Mouse (Mus musculus) spleen, postnatal 14 days (tissue): ENCODE data around the gene Sco2.
A peak's percentile ranks its signal among the peaks of the same experiment; 100 is the strongest.

Experiments
- DNase-seq, 2 experiments: peaks; one replicate each; pipeline ENCODE4 v3.0.0; 2021 to 2022; ENCODE audit warnings: low spot score in 2 of 2

The Sco2 gene

DNA sequence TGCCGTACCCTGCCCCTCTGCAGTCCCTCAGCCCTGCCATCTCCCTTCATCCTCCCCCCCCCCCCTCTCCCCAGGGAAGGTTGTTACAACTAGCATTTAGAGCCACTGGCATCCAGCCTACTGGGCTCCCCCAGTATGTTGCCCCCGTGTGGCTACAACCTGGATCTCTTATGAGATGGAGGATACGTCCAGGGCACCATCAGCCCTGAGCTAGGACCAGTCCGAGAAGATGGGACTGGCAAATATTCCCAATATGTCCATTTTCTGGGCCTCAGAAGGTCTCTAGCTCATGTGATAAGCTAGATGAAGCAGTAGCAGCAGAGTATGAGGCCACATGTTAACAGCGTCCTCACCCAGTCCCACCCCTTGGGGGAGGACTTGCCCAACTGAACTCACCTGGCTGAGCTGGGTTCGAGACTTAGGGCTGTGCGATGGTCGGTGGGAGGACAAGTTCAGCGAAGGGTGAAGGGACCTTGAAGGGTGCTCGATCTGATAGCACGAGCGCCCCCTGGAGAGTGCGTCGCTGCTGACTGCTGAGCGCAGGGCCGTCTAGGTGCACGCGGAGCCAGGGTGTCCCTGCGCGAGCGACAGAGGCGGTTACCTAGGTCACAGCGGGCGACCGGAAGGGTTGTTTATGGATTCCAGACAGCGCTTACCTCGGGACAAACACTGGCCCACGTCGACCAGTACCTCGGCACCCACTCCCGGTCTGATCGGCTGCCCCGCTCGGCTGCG lies 452 bp downstream of the Sco2 start:
- peak; percentile 77 to 87 for DNase-seq

DNA sequence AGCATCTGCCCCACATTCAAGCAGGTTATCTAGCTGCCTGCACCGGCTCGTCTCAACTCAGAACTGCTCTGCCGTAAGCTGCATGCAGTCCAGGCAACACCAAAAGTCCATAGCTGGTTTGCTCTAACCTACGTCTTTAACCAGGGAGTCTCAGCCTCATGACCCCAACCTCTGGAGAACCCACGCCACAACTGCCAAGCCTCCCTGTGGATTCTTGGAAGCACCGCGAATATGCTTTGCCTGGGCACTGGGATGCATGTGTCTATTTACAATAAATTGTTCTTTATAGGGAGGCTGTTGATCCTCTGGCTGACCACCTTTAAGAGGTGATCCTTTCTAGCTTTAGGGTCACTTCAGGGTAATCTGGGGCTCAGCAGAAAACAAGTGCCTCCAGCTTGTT lies 1.1 kb downstream of the Sco2 start:
- no peak for DNase-seq

DNA sequence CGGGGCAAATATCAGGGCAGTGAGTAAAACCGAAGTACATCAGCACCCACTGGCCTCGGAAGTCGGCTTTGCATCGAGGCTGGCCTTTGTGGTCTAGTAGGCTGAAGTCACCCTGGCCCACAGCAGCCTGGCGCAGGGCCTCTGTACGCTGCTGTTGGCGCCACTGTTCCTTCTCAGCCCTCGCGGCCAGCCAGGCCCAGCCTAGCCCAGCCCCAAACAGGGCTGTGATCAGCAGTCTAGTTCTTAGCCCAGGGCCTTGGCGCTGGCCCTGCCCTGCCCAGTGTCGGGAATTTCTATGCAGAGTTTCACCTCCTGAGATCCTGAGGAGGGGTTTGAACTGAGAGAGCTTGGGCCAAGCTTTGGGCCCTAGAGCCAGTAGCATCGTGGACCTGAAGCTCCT lies 1.6 kb downstream of the Sco2 start:
- no peak for DNase-seq

DNA sequence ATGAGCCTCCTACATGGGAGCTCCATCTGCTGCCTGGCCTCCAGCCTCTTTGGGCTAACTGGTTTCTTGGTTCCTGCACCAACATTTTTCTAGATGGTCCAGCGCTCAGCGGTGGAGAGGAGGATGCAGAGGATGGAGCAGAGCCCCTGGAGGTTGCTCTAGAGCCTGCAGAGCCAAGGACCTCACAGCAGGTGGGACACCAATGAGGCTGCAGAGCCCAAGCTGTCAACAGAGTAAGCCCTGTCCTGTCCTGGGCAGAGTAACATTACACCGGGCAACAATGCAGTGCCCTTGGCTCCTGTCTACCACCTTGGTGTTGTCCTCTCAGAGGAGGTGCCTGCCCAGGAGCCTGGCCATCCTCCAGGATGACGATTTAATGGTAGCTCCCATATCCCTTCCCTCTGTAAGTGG lies 8.5 kb downstream of the Sco2 start:
- DNase-seq: no peak

DNA sequence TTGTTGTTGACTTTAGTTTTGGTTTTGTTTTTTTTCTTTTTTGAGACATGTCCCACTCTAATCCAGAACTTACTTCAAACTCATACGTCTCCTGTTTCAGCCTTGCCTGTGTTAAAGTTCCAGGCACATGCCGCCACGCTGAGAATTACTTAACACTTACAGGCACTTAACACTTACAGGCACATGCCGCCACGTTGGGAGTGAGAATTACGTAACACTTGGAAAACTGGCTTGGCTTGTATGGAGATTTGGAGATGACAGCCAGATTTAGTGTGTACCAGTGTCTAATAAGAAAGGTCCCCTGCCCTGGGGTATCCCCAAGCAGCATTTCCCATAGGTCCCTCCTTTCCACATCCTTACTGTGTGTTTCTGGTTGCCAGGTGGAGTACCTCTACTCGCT lies 10.6 kb downstream of the Sco2 start:
- DNase-seq: no peak

DNA sequence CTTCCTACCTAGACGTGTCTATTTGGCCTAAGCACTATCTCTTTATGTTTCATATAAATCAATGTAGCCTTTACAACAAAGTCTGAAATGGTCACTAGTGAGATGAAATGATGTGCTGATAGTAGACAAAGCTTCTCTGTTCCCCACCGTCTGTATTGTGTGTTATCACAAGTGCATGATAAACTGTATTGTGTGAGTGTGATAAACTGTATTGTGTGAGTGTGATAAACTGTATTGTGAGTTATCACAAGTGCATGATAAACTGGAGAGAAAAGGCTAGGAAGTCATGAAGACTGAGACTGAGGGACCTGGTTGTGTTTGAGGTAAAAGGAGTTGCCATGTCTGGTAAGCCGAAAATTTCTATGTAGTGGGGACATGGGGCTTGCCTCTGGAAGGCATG lies 14.9 kb downstream of the Sco2 start:
- no peak for DNase-seq

DNA sequence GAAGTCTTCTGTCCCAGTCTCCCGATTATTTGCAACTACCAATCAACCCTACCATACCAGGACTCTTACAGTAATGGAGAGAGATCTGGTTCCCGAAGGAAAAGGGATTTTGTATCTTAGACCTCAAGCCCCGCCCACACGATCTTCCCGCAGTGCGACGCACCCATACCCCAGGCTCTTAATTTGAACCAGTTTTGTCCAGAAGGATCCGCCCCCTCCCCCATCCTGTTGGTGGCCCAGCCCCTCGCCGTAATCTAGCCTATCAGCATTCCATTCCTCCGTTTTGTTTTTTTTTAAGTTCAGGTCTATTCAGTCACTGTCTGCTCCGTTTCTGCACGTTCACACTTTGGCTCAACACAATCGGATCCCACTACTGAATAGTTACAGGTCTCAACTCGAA lies 17.3 kb downstream of the Sco2 start:
- peak; percentile 45 to 59 for DNase-seq

DNA sequence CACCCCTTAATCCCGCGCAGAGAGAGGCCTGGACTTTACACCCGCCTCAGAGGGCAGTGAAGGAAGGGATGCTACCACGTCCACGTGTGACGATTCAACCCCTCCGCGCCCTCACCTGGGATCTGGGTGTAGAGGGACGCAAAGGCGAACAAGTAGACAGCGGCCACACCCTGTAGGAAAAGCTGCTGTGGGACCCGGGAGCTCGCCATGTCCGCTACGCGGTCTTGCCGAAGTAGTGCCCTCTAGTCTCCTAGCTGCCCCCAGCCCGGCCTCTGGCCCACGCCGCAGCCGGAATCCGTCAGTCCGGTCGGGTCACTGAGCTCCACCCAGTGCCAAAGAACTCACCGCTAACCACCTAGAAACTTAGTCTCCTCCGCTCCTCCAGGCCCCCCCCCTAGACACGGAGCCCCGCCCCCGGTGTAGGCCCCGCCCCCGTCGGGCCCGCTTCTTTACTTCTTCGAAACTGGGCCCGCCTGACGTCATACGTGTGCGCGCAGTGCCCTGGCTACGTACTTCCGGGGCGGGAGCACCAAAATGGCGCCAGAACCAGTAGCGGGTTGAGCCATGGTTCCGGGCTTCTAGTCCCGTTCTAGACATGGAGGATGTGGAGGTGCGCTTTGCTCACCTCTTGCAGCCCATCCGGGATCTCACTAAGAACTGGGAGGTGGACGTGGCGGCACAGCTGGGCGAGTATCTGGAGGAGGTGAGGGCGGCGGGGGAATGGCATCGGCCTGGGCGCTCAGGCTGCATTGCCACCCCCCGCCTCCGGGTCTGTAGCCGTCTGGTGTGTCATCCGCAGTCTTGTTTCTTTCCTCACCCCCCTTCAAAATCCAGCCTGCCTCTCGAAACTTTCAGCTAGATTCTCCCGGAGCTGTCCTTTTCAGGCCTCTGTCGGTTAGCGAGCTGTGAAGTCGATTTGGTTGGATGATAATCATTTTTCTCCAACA lies 18.1 kb downstream of the Sco2 start, which contains the start of the genes Lmf2 and Ncaph2:
Gene Lmf2 (minus strand): TSS at position 419 of the 947 bp plus-strand sequence.
Gene Ncaph2 (plus strand): TSS at position 479 of the 947 bp plus-strand sequence.
- DNase-seq: peak; percentile 90 to 96

DNA sequence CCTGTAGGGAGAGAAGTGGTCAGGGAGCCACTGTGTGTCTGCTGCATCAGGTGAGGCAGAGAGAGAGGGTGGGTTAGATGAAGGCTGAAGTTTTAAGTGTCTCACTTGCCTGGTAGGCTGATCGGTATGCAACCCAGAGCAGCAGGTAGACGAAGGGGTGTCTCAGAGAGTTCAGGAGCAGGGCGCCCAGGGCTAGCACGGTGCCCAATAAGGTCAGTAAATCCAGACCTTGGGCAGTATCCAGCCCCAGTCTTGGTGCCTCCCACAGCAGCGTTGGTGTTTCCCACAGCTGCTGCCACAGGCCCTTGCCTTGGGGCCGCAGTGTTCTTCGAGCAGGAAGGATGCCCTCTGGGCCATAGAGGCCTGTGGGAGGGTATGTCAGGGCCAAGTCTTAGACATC lies 19.2 kb downstream of the Sco2 start:
- DNase-seq: no peak

DNA sequence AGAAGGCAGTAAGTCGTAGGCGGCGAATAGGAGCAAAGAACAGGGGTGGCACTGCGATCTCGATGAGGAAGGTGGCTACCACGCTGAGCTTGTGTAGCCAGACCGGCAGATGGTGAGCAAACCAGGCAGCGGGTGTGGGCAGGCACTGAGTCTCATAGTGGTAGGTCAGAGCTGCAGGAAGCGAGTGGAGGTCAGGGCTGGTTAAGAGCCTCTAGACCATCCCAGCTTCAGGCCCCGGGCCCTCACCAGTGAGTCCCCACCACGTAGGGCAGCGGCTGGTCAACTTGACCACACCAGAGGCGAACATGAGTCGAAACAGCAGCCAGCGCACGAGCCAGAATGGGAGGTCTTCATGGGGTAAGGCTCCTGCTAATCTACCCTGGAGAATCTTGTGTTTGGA lies 19.8 kb downstream of the Sco2 start:
- DNase-seq: no peak

DNA sequence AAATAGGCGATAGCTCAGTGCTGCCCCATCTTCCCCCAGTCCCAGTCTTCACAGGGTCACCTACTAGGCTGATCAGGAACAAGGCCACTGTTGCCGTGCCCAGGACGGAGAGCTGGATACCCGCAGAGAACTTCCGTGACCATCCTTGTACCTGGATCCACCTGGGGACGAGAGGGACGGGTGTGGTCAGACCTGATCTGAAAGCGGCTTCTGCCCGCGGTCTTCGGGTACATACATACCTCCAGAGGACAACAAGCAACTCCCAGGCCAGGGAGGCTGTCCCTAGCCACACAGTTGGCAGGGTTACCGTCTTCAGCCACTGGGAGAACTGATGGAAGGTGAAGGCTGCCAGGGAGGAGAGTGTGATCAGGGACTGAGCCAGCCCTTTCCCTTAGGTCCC lies 20.9 kb downstream of the Sco2 start:
- DNase-seq: no peak

DNA sequence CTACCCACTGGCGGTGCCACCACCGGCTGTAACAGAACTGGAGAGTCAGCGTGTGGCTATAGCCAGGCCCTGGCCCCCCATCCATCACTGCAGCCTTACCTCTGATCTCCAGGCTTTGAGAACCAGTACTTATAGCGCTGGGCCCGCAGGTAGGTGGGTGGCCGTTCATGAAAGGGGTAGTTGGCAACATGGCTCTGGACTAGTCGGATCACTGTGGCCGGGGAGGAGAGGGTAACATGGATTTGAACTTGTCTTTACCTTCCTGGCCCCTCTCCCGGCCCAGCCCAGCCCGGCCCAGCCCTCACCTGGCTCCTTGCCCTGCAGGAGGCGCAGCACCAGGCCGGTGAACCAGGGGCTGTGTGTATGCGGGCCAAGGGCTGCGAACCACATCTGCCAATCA lies 21.6 kb downstream of the Sco2 start:
- DNase-seq: no peak

DNA sequence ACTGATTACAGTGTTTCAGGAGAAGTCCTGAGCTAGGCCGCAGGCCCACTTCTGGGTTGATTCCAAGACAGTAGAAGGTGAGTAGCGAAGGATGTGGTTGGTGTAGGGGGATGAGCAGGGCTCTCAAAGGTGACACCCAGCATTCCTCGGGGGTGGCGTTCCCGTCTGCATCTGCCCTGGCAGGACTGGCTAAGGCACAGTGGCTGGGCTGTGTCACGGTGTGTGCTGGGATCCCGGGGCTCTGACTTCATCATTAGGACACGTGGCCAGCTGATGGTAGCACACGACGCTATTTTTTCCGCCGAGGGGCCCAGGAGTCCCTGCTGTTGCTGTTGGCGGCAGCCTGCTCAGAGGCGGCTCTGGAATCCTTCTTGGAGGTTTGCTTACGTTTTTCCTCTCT lies 22.3 kb downstream of the Sco2 start:
- DNase-seq: no peak

DNA sequence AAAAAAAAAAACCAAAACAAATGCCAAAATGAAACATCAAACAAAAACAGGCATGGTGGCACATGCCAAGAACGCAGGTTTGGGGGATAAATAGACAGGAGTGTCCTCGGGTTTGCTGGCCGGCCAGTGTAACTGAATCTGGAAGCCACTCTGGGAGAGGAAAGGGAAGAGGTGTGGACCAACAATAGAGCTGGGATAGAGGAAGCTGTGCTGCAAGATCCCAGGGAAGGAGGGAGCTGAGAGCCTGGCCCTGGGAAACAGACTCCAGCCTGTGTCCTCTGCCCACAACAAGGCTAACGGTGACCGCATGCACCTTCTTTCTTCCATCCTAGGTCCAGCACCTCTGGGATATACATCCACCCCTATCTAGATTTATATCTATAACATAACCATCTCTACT lies 23.2 kb downstream of the Sco2 start:
- DNase-seq: no peak

DNA sequence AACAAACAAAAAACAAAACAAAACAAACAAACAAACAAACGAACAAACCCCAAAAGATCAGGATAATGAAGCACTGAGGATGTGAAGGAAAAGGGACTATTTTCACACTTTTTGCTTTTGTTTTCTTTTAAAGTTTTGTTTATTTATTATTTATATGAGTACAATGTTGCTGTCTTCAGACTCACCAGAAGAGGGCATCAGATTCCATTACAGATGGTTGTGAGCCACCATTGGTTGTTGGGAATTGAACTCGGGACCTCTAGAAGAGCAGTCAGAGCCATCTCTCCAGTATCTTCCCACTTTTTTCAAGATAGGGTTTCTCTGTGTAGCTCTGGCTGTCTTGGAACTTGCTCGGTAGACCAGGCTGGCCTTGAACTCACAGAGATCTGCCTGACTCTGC lies 30.3 kb downstream of the Sco2 start:
- no peak for DNase-seq

DNA sequence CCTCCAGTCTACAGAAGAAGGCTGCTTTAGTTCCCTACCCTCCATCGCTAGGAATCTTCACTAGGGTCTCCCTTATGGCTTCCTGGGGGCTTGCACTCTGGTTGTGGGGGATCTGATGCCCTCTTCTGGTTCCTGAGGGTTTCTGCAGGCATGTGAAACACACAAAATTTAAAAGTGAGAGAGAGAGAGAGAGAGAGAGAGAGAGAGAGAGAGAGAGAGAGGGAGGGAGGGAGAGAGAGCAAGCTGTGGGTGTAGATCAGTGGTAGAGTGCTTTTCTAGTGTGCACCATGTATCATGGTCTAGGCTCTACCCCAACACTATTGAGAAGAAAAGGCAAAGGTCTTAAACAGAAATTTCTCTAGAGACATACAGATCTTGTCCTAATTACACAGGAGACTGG lies 32.0 kb downstream of the Sco2 start:
- DNase-seq: no peak

DNA sequence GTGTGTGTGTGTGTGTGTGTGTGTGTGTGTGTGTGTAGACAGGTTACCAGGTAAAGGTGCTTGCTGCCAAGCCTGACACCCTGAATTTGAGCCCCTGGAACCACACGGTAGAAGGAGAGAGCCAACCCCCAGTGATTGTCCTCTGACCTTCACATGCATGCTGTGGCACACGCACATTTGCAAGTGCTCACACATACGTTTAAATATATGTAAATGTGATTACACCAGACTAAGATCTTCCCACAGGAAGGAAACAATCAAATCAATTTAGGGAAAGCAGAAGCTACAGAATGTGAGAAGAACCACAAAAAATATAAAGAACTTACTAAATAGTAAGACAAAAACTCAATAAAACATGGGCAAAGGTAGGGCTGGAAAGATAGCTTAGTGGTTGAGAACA lies 33.5 kb downstream of the Sco2 start:
- DNase-seq: no peak

DNA sequence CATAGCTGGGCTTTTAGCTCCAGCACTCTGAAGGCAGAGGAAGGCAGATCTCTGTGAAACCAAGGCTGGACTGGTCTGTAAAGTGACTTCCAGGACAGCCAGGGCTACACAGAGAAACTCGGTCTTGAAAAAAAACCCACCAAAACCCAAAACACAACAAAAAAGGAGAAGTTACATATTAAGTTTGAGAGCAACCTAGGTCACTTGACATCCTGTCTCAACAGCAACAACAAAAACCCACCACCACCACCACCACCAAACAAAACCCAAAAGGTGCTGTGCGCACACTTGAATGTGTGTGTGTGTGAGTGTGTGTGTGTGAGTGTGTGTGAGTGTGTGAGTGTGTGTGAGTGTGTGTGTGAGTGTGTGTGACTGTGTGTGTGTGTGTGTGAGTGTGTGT lies 34.0 kb downstream of the Sco2 start:
- no peak for DNase-seq

DNA sequence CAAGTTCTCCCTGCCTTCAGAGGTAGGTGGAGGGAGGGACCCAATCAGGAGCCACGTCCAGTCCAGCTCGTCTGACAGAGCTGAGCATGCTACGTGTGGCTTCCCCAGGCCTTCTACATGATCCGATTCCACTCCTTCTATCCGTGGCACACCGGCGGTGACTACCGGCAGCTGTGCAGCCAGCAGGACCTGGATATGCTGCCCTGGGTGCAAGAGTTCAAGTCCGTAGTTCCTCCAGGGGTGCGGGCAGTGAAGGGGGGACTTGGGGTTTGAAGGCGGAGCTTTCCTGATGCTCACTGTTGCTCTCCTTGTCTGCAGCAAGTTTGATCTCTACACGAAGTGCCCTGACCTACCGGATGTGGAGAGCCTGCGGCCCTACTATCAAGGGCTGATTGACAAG lies 37.2 kb downstream of the Sco2 start:
- DNase-seq: no peak

DNA sequence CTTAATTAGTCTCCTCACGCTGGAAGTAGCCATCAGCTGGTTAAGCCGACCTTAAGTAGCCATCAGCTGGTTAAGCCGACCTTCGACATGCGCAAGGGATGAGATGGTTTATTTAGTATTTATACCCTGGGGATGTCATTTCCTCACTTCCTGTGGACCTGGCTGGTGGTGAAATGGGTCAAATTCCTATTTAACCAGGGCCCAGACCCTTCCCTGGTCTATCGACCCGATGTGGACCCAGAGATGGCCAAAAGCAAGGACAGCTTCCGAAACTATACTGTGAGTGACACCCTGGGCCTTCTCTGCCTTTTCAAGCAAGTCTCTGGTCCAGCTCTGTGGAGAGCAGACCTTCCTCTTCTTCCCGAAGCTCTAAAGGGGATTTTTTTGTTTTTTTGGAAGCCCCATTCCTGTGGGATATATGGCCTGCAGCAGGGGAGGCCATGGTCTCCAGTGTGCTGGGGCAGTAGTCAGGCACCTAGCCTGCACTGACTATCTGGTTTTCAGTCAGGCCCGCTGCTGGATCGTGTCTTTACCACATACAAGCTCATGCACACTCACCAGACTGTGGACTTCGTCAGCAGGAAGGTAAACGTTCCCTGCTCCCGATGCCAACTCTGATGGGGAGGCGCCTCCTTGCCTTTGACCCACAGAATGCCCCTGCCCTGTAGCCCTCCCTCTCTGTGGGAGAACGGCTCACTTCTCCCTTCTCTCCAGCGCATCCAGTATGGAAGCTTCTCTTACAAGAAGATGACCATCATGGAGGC lies 38.7 kb downstream of the Sco2 start:
- no peak for DNase-seq

DNA sequence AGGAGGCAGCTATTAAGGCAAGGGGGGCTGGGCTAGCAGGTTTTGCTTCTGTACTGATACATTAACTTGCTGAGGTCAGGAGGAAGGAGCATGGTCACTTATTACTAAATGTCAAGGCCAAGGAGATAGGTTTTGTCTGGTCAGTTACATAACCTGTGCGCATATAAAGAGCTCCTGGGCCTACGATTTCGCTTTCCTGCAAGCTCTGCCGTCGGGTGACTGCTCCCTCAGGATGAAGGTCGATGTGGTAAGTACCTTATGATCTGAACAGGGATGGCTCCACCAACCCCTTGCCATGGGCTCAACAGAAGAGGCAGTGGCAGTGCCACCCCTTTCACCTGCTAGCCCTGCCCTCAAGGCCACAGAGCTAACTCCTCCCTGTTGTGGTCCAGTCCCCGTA lies 39.4 kb downstream of the Sco2 start, which contains the start of gene Miox:
Gene Miox (plus strand): TSS at position 128 of the 400 bp plus-strand sequence.
- no peak for DNase-seq

DNA sequence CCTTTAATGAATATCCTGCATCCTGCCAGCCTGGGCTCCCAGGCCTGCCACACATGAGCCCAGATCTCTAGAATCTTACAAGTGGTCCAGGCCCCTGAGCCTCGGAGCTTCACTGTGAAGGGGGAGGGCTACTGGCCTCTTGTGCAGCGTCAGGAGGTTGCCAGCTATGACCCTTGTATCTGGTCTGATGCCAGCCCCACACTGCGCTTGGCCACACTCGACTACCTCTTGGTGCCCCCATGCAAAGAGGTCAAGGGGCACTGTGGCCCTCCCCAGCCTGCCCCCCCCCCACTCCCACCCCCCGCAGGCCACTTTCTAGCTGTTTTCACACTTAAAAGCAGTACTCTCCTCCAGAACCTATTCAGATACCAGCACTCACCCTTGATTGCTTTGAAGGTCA lies 47.2 kb downstream of the Sco2 start:
- no peak for DNase-seq
